Mouse (Mus musculus) adrenal gland (tissue): ENCODE measurements around the gene Tekt5.

Experiments used
- intact Hi-C: fragments of 180-260 bp; cut with DNase I; formaldehyde crosslinking; loops from one replicate; pipeline ENCODE4 v1.15.1; 2025

Gene Tekt5

DNA sequence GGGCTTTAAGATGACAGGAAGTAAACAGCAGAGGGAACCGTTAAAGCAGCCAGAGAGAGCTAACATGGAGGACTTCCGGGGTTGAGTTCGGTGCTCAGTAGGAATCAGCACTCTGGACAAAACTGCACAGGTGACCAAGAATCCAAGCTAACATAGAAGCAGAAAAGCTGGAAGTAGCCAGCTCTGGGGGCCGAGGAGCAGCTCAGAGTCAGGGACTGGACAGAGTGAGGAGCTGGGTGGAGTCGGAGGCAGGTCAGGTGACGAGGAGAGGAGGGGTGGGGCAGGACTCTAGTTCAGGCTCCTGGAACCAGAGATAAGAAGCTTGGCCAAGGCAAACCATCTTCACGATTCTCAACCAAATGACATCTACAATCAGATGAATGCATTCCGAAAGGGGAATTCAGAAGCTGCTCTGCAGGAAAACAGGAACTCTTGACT, 11.2 kb downstream of the Tekt5 start:
- intact Hi-C loops: no loop called here

GRCm38 (mm10) chr16:10379531-10379930, 15.8 kb downstream of the Tekt5 start:
- intact Hi-C loops: no loop called here

GRCm38 (mm10) chr16:10377286-10377685, 18.0 kb downstream of the Tekt5 start:
- intact Hi-C loops: no loop called here

- intact Hi-C loops: no loop called here
Measured at GRCm38 (mm10) chr16:10374254-10375011, 20.9 kb downstream of the Tekt5 start.

DNA sequence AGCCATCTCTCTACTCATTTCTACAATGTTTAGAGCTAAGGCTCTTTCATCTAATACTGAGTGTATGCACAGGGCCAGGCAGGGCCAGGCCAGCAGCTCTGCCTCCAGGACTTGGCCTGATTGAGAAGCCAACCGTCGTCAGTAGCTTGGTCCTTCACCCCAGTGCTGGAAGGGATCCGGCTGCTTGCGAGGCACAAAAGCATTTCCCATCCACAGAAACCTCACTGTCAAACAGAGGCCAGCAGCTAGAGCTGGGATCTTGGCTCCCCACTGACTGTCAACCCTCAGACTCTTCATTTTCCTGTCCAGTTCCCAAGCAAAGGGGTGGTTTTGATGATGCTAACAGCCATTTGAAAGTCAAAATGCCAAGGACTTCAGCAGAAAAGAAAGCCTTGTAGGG, 22.9 kb downstream of the Tekt5 start:
- intact Hi-C loops: no loop called here

- intact Hi-C loops: no loop called here
Measured at GRCm38 (mm10) chr16:10369996-10370395, 25.3 kb downstream of the Tekt5 start.

- intact Hi-C loops: no loop called here
Measured at GRCm38 (mm10) chr16:10369468-10369934, 25.8 kb downstream of the Tekt5 start.

- intact Hi-C loops: no loop called here
Measured at GRCm38 (mm10) chr16:10366240-10367217, 28.8 kb downstream of the Tekt5 start.

DNA sequence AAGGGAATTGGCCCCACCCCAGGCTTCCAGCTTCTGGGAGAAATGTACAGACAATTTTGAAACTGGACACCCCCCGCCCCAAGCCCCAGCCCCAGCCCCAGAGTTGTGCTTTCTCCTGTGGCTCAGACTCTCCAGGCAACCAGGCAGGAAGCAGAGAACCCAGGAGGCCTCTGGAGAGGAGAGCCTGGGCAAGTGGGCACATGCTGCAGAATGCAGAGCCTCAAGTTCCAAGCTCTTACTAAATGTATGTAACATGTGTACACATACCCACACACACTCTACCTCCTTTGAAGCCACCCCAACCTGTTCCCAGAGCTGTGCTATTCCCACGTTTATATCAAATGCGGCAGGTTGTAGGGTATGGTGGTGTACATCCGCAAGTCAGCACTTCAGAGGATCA, 29.5 kb downstream of the Tekt5 start:
- intact Hi-C loops: no loop called here

- intact Hi-C loops: no loop called here
Measured at GRCm38 (mm10) chr16:10363061-10363460, 32.2 kb downstream of the Tekt5 start.

GRCm38 (mm10) chr16:10359241-10359640, 36.0 kb downstream of the Tekt5 start:
- intact Hi-C loops: no loop called here

- intact Hi-C loops: no loop called here
Measured at GRCm38 (mm10) chr16:10358010-10358934, 37.0 kb downstream of the Tekt5 start.

DNA sequence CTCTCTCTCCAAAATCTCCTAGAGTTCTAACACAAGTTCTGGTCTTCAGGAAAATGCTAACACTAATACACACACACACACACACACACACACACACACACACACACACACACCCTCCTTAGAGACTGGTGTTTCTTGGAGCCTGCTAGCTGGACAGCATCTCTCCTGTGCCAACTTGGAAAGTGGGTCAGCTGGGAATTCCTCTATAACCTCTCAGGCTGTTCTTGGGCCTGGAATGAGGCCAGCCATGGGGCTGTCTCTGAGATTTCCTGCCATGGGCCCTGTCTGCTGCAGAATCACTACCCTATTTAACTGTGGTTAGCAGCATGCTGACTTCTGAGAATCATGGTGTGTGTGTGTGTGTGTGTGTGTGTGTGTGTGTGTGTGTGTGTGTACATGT, 40.3 kb downstream of the Tekt5 start:
- intact Hi-C loops: no loop called here

DNA sequence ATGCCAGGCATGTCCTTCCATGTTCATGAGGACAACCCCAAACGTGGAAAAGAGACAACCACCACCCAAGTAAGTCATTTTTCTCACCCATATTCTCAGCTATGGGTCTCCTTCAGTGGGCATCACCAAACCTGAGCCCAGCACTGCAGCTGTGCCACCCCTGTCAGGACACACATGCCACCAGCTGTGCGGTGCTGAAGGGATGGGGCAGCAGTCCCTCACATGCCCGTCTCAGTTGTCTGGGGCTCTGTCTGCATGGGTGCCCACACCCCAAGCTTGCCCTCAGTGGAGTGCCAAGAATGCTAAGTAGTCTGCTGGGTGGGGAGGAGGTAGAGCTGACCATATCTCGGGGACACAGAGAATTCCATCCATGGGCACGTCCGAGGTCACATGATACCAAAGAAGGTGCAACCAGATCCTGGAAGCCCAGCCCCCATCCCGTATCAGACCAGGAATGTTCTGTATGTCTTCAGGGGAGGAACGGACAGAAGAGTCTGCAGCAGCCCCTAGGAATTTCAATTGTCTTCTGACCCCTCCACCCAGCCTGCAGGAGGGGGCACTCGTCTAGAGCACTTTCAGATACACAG, 44.1 kb downstream of the Tekt5 start:
- intact Hi-C loops: no loop called here

- intact Hi-C loops: no loop called here
Measured at GRCm38 (mm10) chr16:10349876-10350275, 45.4 kb downstream of the Tekt5 start.

- intact Hi-C loops: no loop called here
Measured at GRCm38 (mm10) chr16:10349436-10349835, 45.9 kb downstream of the Tekt5 start.

- intact Hi-C loops: no loop called here
Measured at GRCm38 (mm10) chr16:10347551-10347950, 47.7 kb downstream of the Tekt5 start.

DNA sequence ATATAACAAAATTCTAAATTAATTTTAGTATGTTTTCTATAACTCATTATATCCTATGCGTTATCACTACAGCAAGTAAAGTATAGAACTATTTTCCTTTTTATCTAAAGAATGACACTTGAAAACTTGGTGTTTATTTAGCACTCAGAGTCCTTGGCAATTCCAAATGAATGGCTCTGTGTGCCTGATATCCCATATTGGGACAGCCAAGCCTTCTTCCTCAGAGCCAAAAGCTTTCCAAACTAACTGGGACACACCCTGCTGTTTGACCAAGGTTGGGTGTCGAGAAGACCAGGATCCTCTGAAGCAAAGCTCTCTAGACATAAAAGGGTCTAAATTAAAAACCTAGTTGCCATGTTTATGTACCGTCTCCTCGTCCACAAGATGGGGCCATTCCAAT, 54.2 kb downstream of the Tekt5 start:
- intact Hi-C loops: no loop called here

DNA sequence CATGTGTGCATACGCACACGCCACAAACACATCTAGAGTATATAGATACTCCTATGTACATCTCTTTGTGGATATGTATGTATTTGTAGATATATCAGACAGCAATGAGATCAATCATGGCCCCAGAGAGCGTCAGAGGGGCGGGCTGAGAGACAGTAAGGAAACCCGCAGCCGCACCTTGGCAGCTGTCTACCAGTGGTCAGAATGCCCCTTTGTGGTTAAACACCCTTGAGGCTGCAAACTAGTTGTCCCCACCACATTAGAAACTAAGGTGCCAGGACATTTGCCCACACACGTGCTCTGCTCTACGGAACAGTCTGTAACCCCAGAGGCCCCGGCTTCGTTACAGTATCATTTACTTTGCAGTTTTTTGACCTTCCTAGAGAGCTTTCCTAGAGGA, 55.4 kb downstream of the Tekt5 start:
- intact Hi-C loops: no loop called here

DNA sequence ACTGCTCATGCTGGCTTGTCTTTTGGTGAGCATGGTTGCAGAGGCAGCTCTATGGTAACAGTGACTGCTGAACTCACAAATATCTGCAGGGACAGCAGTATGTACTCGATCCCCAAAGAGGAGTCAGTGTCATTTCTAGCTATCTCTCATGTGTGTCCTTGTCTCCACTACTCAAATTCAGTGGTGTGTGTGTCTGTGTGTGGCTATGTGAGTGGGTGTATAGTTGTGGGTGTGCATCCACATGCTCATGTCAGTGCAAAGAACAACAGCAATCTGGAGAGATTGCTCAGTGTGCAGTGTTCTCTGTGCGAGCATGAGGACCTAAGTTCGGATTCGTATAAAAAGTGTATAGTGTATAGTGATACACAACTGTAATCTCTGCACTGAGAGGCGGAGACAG, 56.7 kb downstream of the Tekt5 start:
- intact Hi-C loops: no loop called here
